Mouse (Mus musculus) forelimb bud, embryonic 11.5 days (tissue): ENCODE measurements at regions not wholly inside any gene's neighbourhood (a gene's known extent, or its start where the extent isn't known, plus 50 kb on each side); places are given as distances from the start of the nearest gene placed in this dataset.
"Not testable (repeated sequence)": the region's sequence is repeated elsewhere in the genome, so short reads cannot be mapped to it uniquely, and the experiment has no call there.

Source experiments
- DNase-seq: peaks from one replicate; pipeline ENCODE4 v3.0.0-alpha.2; 2012; ENCODE audit warnings: low read depth, low spot score

- no peak for DNase-seq
Observed at GRCm38 (mm10) chr13:3341416-3341815, 196.4 kb upstream of the Gdi2 start.

- no peak for DNase-seq
Observed at GRCm38 (mm10) chr13:3343611-3344010, 194.3 kb upstream of the Gdi2 start.

GRCm38 (mm10) chr13:3354912-3355311 lies 183.0 kb upstream of the Gdi2 start:
- not testable (repeated sequence) for DNase-seq

DNA sequence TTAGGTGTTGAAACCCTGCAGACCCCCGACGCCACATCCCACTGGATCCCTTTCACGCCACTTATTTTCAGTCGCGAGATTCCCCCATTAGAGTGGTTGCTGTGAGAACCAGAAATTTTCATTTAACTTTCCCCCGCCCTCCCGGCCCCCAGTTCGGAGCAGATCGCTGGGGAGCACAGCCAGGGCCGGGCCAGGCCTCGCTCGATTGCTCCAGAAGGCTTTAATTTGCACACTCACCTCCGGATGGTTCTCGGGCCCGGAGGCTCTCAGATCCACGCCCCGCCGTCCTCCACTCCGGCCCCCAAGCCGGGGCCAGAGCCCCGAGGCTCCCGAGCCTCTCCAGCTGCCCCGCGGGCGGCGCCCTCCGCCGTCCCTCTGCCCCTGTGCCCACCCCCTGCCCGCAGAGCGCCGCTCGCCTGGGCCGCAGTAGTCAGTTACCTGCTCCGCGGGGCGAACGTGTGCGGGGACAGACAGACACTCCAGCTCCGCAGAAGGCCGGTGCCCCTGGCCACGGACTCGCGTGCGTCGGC lies 179.7 kb upstream of the Gdi2 start:
- no peak for DNase-seq

DNA sequence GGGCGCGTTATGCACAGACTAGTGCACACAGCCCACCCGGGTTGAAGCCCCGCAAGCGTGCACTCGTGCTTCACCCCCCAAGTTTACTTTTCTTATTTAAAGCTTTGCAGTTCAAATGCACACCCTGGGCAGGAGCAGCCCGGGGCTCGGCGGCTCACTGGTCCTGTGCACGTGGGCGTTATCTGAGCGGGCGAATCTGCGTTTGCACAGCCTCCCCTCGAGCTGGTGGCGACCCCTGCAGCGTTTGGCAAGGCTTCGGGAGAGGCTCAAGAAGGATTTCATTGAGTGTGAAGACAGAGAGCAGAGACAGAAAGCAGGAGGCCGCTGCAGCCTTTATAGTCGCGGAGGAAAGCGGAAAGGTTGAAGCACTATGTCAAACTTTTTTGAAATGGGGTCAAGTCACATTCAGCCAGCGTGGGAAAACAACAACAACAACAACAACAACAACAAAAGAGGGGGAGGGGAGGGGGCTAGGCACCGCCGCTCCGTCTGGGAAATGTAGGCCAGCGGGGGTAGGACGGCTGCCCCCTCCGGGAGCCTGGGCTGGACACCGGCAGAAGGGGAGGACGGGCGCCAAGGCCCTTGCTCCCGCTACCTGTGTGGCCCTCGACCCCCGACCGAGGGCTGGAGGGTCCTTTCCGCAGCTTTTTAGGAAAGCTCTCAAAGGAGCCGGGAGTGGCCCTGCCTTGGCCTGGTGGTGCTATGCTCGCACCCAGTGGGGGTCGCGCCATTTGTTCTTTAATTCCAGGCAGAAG lies 178.7 kb upstream of the Gdi2 start:
- DNase-seq: peak; percentile 37

GRCm38 (mm10) chr13:3359751-3360260 lies 178.1 kb upstream of the Gdi2 start:
- not testable (repeated sequence) for DNase-seq

DNA sequence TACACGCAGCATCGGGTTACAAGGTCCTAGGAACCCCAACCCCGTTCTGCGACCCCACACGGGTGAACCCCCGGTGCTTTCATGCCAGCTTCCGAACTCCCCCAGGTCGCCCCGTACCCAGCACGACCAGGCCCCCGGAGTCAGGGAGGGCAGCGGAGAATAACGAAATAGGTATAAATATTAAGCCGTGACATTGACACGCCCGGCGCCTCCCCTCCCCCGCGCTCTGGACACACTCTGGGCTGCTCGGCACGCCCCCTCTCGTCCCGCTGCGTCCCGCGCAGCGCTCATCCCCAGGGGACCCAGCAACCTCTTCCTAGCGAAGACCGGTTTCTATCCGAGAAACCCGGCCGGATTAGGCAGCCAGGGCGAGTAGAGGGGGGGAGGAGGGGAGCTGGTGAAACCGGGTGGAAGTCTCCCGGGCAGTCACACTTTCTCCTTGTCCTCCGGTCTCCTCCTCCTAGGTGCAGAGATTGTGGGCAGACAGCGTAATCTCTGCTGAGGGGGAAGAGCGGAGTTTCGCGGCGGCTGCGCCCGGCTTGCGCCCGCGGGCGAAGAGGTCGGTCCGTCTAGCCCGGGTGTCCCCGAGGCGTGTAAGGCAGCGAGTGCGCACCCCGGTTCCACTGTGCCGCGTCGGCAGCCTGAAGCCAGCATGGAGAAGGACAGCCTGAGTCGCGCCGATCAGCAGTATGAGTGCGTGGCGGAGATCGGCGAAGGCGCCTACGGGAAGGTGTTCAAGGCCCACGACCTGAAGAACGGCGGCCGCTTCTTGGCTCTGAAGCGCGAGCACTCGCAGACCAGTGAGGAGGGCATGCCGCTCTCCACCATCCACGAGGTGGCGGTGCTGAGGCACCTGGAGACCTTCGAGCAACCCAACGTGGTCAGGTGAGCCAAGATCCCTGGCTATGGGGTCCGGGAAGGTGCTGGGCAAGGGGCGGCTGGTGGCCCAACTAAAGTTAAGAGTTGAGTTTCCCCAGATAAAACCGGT lies 177.1 kb upstream of the Gdi2 start:
- peak; percentile 65 for DNase-seq

DNA sequence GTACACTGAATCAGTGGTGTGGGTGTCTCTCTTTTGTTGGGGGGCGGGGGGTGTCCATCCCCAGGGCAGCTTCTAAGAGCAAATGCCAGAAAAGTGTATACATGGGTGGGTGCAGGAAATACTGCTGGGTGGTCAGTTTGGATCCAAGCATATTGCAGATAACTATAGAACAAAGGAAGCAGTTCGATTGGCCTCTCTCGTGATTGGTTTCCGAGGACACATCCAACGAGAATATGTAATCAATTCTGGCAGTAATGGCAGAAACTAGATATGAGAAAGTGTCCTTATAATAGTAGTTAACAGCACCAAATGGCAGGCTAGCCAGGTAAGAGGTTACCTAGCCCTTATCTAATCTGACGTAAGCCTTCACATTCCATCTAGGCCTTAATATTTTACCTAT lies 165.2 kb upstream of the Gdi2 start:
- DNase-seq: peak; percentile 57

- peak; percentile 81 for DNase-seq
Observed at GRCm38 (mm10) chr13:3373522-3374220, 164.2 kb upstream of the Gdi2 start.

DNA sequence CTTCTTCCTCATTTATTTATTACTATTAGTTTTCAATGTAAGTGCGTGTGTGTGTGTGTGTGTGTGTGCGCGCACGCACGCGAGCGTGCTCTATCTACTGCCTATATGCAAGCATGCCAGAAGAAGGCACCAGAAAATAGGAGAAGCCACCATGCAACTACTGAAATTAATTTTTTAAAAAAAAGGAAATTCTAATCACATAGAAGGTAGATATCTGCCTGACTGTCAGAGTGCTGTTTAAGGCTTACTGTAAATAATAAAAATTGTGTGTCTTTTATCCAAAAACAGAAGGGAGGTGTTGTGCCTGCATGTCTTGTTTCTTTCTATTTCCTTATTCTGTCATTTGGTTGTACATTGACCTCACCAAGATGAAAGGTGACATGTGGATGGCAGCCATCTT lies 163.1 kb upstream of the Gdi2 start:
- DNase-seq: peak; percentile 14

DNA sequence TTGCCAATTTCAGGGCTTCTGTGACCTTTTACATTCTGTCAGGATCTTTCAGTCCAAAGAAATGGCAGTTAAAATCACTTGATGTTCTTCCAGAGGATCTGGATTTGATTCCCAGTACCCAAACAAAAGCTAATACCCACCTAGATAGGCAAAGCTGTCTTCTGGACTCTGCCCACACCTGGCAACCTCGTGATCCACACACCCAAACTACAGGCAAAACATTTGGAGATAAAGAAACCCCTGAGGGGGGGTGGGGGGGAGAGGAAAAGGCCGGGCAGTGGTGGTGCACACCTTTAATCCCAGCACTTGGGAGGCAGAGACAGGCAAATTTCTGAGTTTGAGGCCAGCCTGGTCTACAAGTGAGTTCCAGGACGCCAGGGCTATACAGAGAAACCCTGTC lies 160.1 kb upstream of the Gdi2 start:
- not testable (repeated sequence) for DNase-seq

DNA sequence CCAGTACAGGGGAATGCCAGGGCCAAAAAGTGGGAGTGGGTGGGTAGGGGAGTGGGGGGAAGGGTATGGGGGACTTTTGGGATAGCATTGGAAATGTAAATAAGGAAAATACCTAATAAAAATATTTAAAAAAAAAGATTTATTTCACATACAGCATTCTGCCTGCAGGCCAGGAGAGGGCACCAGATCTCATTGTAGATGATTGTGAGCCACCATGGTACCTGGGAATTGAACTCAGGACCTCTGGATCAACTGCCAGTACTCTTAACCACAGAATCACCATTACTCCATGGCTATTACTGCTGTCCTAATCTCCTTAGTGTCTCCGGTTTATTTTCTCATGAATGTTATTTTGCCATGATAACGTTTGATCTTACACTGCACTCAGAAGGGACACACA lies 132.1 kb upstream of the Gdi2 start:
- not testable (repeated sequence) for DNase-seq

- peak; percentile 59 for DNase-seq
Observed at GRCm38 (mm10) chr13:3406236-3407017, 131.4 kb upstream of the Gdi2 start.

GRCm38 (mm10) chr13:3410281-3410680 lies 127.6 kb upstream of the Gdi2 start:
- not testable (repeated sequence) for DNase-seq

GRCm38 (mm10) chr13:3417026-3417425 lies 120.8 kb upstream of the Gdi2 start:
- DNase-seq: no peak

GRCm38 (mm10) chr13:3455374-3455773 lies 82.5 kb upstream of the Gdi2 start:
- DNase-seq: not testable (repeated sequence)

DNA sequence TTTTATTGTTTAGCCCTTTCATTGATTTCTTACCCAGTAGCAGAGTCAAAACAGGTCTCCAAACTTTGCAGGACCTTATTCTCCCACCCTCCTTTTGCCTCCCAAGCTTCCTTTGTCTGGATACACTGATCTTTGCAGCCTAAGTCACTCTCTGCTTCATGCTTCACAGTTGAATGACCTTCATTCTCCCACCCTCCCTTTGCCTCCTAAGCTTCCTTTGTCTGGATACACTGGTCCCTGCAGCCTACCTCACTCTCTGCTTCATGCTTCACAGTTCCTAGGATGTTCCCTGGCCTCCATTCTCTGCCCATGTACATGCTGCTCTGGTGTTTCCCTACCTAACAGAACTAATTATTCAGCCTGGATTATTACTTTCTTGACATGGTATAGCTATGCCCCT lies 61.0 kb upstream of the Gdi2 start:
- DNase-seq: no peak

DNA sequence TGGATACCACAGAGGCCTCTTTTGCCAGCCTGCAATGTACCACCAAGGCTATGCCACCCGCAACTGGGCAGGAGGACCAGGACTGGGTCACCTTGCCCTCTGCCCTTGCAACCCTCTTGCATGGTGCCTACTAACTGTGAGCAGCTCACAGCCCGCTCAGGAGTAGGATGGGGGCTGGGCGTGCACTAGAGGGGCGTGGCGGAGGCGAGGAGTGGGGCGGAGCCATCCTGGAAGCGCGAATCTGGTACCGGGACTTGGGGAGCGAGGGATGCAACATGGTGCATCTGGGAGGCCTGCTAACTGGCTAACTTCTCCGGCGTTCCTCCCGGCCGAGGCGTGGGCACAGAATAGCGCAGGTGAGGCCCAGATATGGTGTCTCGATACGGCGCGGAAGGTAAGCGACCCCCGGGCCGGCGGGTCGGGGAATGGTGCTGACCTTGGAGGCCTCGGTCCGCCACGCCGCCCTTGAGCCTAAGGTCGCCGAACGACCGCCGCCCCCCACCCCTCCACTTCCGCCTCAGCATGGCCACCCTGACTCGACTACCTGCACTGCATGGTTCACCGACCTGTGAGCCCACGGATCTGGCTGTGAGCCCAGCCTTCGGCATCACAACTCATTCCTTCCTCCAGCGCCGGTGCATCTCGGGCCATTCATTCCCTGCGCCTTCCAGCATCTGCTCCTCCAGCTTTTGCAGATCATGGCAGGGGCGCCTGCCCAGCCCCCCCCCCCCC lies 59.7 kb upstream of the Gdi2 start:
- peak; percentile 46 for DNase-seq
